ENCODE assay signal across 10 mouse cellular contexts in the genomic region with DNA sequence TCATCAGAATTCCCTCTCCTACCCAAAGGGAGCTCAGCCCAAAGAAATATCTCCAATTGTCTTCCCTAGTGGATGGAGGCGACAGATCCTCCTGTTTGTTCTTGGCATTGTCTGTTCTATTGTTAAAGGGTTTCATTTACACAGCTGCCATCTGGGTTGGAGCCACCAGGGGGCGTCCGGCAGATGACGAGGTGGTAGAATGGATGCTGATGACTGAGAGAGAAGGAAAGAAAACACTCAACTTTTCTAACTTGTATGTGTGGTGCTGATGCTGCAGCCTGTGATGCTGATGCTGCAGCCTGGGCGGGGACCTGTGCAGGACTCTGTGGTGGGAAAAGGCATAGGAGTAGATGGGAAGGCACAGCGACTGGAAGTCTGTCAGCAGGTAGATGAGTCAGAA. TPM values are rescaled to one million over a fixed set of nuclear protein-coding genes. Genes with fewer than 3 reads are reported as not detected.
DNase-seq lines count a peak whose midpoint lies in the region; ATAC-seq and TF ChIP-seq lines count a peak whose summit lies in the region.
"Had no signal": no experiment of that assay in that cellular context is flagged by ENCODE, and none has a peak within 500 bp of the region (broad histone marks: within the 10 kb centered on the region; RNA-seq: fewer than 3 reads in every experiment).

No protein-coding gene starts in this region.

- no peak for ATAC-seq in neural tube, embryonic 15.5 days (ENCODE audit: low FRiP score)
- ATAC-seq in granulocyte monocyte progenitor cell, adult 5-6 weeks (replicated peaks; ENCODE audit: poor library complexity, severe bottlenecking) = peak; percentile 89
- peak; percentile 93 for ATAC-seq in megakaryocyte progenitor cell, adult 5-6 weeks (replicated peaks; ENCODE audit: poor library complexity)

- peak; percentile 75 for DNase-seq in neural tube, embryonic 10.5 days (ENCODE audit: extremely low spot score, low spot score)
- DNase-seq in adrenal gland, adult 8-10 months = peak; percentile 22
- DNase-seq in embryo, embryonic 10.5 days (ENCODE audit: low spot score) = peak; percentile 80
- DNase-seq in layer of hippocampus, postnatal 10 days (ENCODE audit: low spot score in 2 of 2) = peak; percentile 55 to 72
- peak; percentile 84 for DNase-seq in thymus, adult 2 months

- H3K4me3 ChIP-seq in neural tube, embryonic 15.5 days (replicated peaks) = no peak overlapping the region
- H3K4me3 ChIP-seq in thymus, adult 2 months (ENCODE audit: control insufficient read depth, insufficient read depth, low read length) = no peak overlapping the region
- H3K4me3 ChIP-seq: erythroblast, embryonic 14.5 days; midbrain, embryonic 12.5 days had no signal

- TF ChIP-seq CTCF in thymus, adult 2 months (IDR thresholded peaks at IDR 0.05; ENCODE audit: borderline replicate concordance, control insufficient read depth, extremely low read depth, insufficient read depth, low read length, poor library complexity) = peak; percentile 77; the same call in 1 of the 2 replicates

- no peaks in the 10 kb centered on the region for H3K36me3 ChIP-seq in neural tube, embryonic 15.5 days
- H3K36me3 ChIP-seq in thymus, adult 2 months (ENCODE audit: control insufficient read depth, insufficient read depth, low read length) = no peaks in the 10 kb centered on the region
- H3K36me3 ChIP-seq: midbrain, embryonic 12.5 days had no signal

- 30% methylated on average over 6 of the region's 6 CpGs for WGBS in neural tube, embryonic 15.5 days
- WGBS in thymus, adult 2 months = 33% methylated on average over 6 of the region's 6 CpGs

- no peak overlapping the region for H3K4me2 ChIP-seq in neural tube, embryonic 15.5 days
- H3K4me2 ChIP-seq: midbrain, embryonic 12.5 days had no signal

- H3K4me1 ChIP-seq in neural tube, embryonic 15.5 days = peaks cover 3% of the 10 kb centered on the region; the same call in 1 of the 2 replicates
- H3K4me1 ChIP-seq in thymus, adult 2 months (replicated peaks; ENCODE audit: control insufficient read depth, insufficient read depth, low read length) = peaks cover 6% of the 10 kb centered on the region

- no peaks in the 10 kb centered on the region for H3K9me3 ChIP-seq in neural tube, embryonic 15.5 days (replicated peaks)

- TF ChIP-seq POLR2A in thymus, adult 2 months (IDR thresholded peaks at IDR 0.05; ENCODE audit: control insufficient read depth, extremely low read depth, insufficient read depth, low read length, poor library complexity) = no peak

- H3K27ac ChIP-seq in neural tube, embryonic 15.5 days (replicated peaks) = no peak overlapping the region
- no peak overlapping the region for H3K27ac ChIP-seq in thymus, adult 2 months (ENCODE audit: control insufficient read depth, insufficient read depth, low read length)
- H3K27ac ChIP-seq: midbrain, embryonic 12.5 days had no signal

- no peaks in the 10 kb centered on the region for H3K27me3 ChIP-seq in neural tube, embryonic 15.5 days (replicated peaks)
- no peaks in the 10 kb centered on the region for H3K27me3 ChIP-seq in thymus, adult 2 months (ENCODE audit: control insufficient read depth, insufficient read depth, low read length)
- H3K27me3 ChIP-seq: midbrain, embryonic 12.5 days had no signal

- H3K9ac ChIP-seq in neural tube, embryonic 15.5 days (replicated peaks) = no peak overlapping the region
- H3K9ac ChIP-seq: midbrain, embryonic 12.5 days had no signal

RNA-seq across cellular contexts. Expression of a gene that starts 14.8 kb away (rescaled TPM):
- 0.73 and 0.78 TPM in 2 replicates for polyA plus RNA-seq in neural tube, embryonic 15.5 days (2015; fragmentation: Nextera tagmentation; extraction: Ambion mirVana)
- total RNA-seq in adrenal gland, adult 8-10 months (2022) = not detected
- total RNA-seq in granulocyte monocyte progenitor cell, adult 5-6 weeks (2014; fragmentation: Nextera tagmentation) = not detected in 2 replicates
- 0.98 TPM in 1 of 2 replicates, not detected in the other for total RNA-seq in granulocyte monocyte progenitor cell, adult 5-6 weeks (2017)
- under 1 TPM; 0.50 to 0.69 TPM for total RNA-seq in layer of hippocampus, postnatal 10 days (2021)
- not detected in 2 replicates for total RNA-seq in megakaryocyte progenitor cell, adult 5-6 weeks (2015)
- total RNA-seq in megakaryocyte progenitor cell, adult 5-6 weeks (2017) = not detected in 2 replicates
- 0.18 and 0.38 TPM in 2 replicates for polyA plus RNA-seq in thymus, adult 2 months (2012; rRNA removed)
- polyA plus RNA-seq: erythroblast, embryonic 14.5 days had no signal

RNA-seq across cellular contexts. Expression of a gene that starts 42.7 kb away (rescaled TPM):
- 1.8 and 2.5 TPM in 2 replicates for polyA plus RNA-seq in neural tube, embryonic 15.5 days (2015; fragmentation: Nextera tagmentation; extraction: Ambion mirVana)
- total RNA-seq in adrenal gland, adult 8-10 months (2022) = 10 to 100 TPM in 2 of 4 experiments, 1 to 10 TPM in 2; 2.7 to 16.1 (median 9.2) TPM
- total RNA-seq in granulocyte monocyte progenitor cell, adult 5-6 weeks (2014; fragmentation: Nextera tagmentation) = not detected in 2 replicates
- not detected in 2 replicates for total RNA-seq in granulocyte monocyte progenitor cell, adult 5-6 weeks (2017)
- total RNA-seq in layer of hippocampus, postnatal 10 days (2021) = 1 to 10 TPM in 1 of 2 experiments, under 1 TPM in 1; 0.78 to 1.3 TPM
- 0.07 TPM in 1 of 2 replicates, not detected in the other for total RNA-seq in megakaryocyte progenitor cell, adult 5-6 weeks (2015)
- not detected in 2 replicates for total RNA-seq in megakaryocyte progenitor cell, adult 5-6 weeks (2017)
- polyA plus RNA-seq in thymus, adult 2 months (2012; rRNA removed) = 2.8 and 2.9 TPM in 2 replicates
- polyA plus RNA-seq: erythroblast, embryonic 14.5 days had no signal

Comparison
In these comparisons a context has a peak if more than half of its experiments do, and no peak if none do; other contexts are left out.
1. DNase-seq: peak in every context shown above with its lines; median percentile 84 in thymus, adult 2 months; 80 in embryo, embryonic 10.5 days; 75 in neural tube, embryonic 10.5 days; 64 in layer of hippocampus, postnatal 10 days; 22 in adrenal gland, adult 8-10 months.